Mouse (Mus musculus) midbrain, postnatal 0 days (tissue): ENCODE measurements at regions not wholly inside any gene's neighbourhood (a gene's known extent, or its start where the extent isn't known, plus 50 kb on each side); places are given as distances from the start of the nearest gene placed in this dataset.

Experiments used
- ATAC-seq: fragments of 200-750 bp; cut with Nextera tagmentation; 2 replicates; pipeline ENCODE4 v1.8.0; 2017; ENCODE audit warnings: moderate number of reproducible peaks, mild to moderate bottlenecking, moderate TSS enrichment, moderate library complexity; ENCODE audit not compliant: low FRiP score
- DNase-seq: peaks from one replicate; pipeline ENCODE4 v3.0.0-alpha.2; 2015; ENCODE audit warnings: low spot score
- H3K27ac ChIP-seq: fragments of 300-500 bp; sonication (generic); 2 replicates; pipeline ENCODE4 v1.5.1; 2014; ENCODE audit warnings: low read depth, mild to moderate bottlenecking, low read length, mixed read lengths
- H3K27me3 ChIP-seq: fragments of 300-500 bp; sonication (generic); 2 replicates; pipeline ENCODE4 v1.6.1; 2014; ENCODE audit warnings: low read length, control low read depth, mixed read lengths; ENCODE audit not compliant: insufficient read depth
- H3K36me3 ChIP-seq: fragments of 300-500 bp; sonication (generic); 2 replicates; pipeline ENCODE4 v1.6.1; 2014; ENCODE audit warnings: low read length, control low read depth, mixed read lengths; ENCODE audit not compliant: insufficient read depth
- H3K4me1 ChIP-seq: fragments of 300-500 bp; sonication (generic); 2 replicates; pipeline ENCODE4 v1.6.1; 2014; ENCODE audit warnings: mild to moderate bottlenecking, control low read depth, antibody characterized with exemption, low read length, mixed read lengths; ENCODE audit not compliant: insufficient read depth
- H3K4me2 ChIP-seq: fragments of 300-500 bp; sonication (generic); 2 replicates; pipeline ENCODE4 v1.6.1; 2014; ENCODE audit warnings: low read depth, mild to moderate bottlenecking, low read length, mixed read lengths; ENCODE audit not compliant: poor library complexity, severe bottlenecking
- H3K4me3 ChIP-seq: fragments of 300-500 bp; sonication (generic); 2 replicates; pipeline ENCODE4 v1.5.1; 2014; ENCODE audit warnings: low read depth, mild to moderate bottlenecking, low read length, moderate library complexity
- H3K9ac ChIP-seq: fragments of 300-500 bp; sonication (generic); replicated peaks from 2 replicates; pipeline ENCODE4 v1.6.1; 2014; ENCODE audit warnings: mild to moderate bottlenecking, low read length, moderate library complexity, mixed read lengths; ENCODE audit not compliant: poor library complexity, severe bottlenecking
- H3K9me3 ChIP-seq: fragments of 300-500 bp; sonication (generic); 2 replicates; pipeline ENCODE4 v1.6.1; 2016; ENCODE audit warnings: low read length, control low read depth
- CTCF ChIP-seq: IDR thresholded peaks from 2 replicates; pipeline ENCODE4 v1.5.1; 2016; ENCODE audit warnings: antibody characterized with exemption, mild to moderate bottlenecking
- WGBS: fragments of 180-500 bp; shearing (Covaris S2); extraction: QIAGEN DNeasy Blood & Tissue Kit; methylation state at CpG from one replicate; pipeline ENCODE4 v1.1.7; 2014; 5-methylcytosine and 5-hydroxymethylcytosine counted together

DNA sequence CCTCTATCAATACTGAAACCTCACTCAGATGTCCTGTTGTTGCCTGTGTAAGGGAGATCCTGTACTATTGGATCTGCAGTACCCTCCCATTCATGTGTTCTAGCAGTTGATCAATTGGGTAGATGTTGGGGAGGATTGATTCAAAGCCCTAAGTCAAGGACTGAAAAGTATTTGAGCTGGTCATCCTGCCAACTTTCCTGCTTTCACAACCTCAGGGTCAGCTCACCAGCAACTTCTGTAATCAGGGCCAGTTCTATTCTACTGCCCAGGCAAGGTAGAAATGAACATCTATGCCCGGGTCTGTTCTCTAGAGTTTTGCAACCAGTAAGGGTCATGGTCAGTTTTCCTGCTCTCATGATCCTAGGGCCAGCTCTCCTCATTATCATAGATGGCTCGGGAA, 275.0 kb upstream of the Fam174a start:
- no peak for ATAC-seq
- WGBS, result 94% methylated on average over 2 of the region's 2 CpGs

DNA sequence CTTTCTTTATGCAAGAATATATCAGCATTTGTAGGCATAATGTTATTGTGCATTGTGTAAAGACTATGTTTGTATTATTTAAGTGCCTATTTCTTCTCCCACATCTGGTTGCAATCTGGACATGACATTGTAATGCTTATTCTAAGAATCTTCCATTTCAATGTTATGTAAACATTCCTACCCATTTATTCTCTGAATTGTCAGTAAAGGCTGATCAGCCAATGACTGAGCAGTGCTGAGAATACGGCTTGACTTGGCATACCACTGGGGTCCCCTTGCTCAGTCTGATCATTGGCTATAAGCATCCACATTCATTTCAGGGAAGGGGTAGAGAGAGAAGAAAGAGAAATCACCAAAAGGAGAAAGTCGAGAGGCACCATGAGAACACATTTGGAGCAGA, 273.1 kb upstream of the Fam174a start:
- ATAC-seq (no peak), DNase-seq (no peak)
- Histone ChIP-seq H3K27me3 (no peaks in the 10 kb centered on the region), H3K9ac (no peak overlapping the region), H3K9me3 (no peaks in the 10 kb centered on the region), H3K4me3 (no peak overlapping the region), H3K27ac (no peak overlapping the region), H3K36me3 (no peaks in the 10 kb centered on the region), H3K4me1 (no peaks in the 10 kb centered on the region), H3K4me2 (no peak overlapping the region)
- WGBS, result 73% methylated on average over 2 of the region's 2 CpGs
- no peak for TF ChIP-seq CTCF

More for the DNA sequence above, 275.0 kb upstream of the Fam174a start:
- H3K9me3 ChIP-seq, result no peaks in the 10 kb centered on the region
- TF ChIP-seq CTCF, result no peak
- no peak overlapping the region for H3K9ac ChIP-seq
- no peak overlapping the region for H3K4me3 ChIP-seq
- H3K27ac ChIP-seq, result no peak overlapping the region
- H3K36me3 ChIP-seq, result no peaks in the 10 kb centered on the region
- no peaks in the 10 kb centered on the region for H3K4me1 ChIP-seq
- H3K4me2 ChIP-seq, result no peak overlapping the region
- H3K27me3 ChIP-seq, result no peaks in the 10 kb centered on the region
- DNase-seq, result no peak

DNA sequence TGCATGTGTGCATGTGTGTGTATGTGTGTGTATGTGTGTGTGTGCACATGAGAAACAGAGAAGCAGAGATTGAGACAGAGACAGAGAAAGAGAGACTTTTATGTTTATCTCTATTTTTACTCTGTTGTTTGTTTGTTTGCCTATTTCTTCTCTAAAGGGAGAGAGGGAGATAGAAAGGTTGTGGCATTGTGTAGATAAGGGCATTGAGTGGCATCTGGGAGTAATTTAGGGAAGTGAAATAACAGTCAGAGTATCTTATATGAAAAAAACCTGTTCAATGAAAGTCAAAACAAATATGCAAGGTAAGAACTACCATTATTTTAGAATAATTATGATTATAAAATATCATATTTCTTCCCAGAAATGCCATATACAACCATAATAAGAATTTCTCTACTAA, 270.1 kb upstream of the Fam174a start:
- Histone ChIP-seq H3K27me3 (no peaks in the 10 kb centered on the region), H3K9ac (no peak overlapping the region), H3K27ac (no peak overlapping the region), H3K36me3 (no peaks in the 10 kb centered on the region), H3K4me2 (no peak overlapping the region), H3K4me1 (no peaks in the 10 kb centered on the region), H3K4me3 (no peak overlapping the region), H3K9me3 (no peaks in the 10 kb centered on the region)
- DNase-seq (no peak), ATAC-seq (no peak)
- no peak for TF ChIP-seq CTCF

DNA sequence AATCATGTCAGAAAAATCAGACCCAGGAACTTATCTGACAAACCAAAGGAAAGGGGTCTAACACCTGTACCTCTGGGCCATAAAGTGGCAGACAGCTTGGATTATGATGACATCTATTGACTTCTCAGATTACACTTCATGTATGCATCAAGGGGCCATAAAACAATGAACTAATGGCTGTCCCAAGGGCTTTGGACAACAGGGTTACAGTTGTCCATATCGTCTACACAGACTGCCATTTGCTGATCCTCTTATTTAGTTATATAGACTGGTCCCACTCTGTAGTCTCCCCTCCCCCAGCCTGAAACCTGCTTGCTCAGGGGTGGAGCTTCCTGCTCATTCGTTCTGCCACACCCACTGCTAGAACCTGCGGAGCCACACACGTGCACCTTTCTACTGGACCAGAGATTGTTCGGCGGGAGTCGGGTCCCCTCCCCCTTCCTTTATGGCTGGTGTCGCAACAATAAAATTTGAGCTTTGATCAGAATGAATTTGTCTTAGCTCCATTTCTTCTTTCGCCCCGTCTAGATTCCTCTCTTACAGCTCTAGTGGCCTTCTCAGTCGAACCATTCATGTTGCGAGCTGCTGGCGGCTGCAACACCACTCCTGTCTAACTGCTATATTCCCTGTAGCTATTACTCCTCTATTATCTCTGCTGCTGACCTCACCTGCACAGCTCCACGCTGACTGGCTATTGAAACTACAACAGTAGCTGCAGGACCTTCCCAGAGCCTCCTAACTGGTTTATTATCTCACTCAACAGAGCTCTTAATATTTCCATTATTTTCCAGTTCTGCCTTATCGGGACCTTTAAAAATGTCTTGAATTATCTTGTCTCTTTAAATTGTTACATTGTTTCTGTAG, 248.9 kb upstream of the Fam174a start:
- Histone ChIP-seq H3K4me2 (no peak overlapping the region), H3K4me3 (no peak overlapping the region), H3K27ac (no peak overlapping the region), H3K9ac (no peak overlapping the region), H3K27me3 (no peaks in the 10 kb centered on the region), H3K36me3 (no peaks in the 10 kb centered on the region), H3K4me1 (no peaks in the 10 kb centered on the region), H3K9me3 (no peaks in the 10 kb centered on the region)
- TF ChIP-seq CTCF, result no peak
- ATAC-seq (no peak), DNase-seq (no peak)
- 85% methylated on average over 8 of the region's 15 CpGs for WGBS

DNA sequence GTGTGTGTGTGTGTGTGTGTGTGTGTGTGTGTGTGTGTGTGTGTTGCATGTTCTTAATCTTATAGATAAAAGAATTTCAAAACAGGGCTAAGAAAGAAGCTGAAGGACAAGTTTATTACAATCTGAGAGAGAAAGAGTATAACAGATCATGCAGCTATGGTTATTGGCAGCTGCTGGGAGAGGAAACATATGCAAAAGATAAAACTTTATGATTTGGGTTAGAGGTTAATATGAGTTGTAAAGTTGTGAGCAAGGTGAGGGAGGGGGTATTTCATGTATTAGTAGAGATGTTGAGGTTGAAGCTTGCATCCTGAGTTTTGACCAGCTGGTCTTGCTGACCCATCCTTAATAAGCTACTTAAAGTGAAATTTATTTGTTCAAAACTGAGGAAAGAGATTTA, 247.8 kb upstream of the Fam174a start:
- no peak for ATAC-seq
- H3K36me3 ChIP-seq, result no peaks in the 10 kb centered on the region
- no peak overlapping the region for H3K4me3 ChIP-seq
- H3K27ac ChIP-seq, result no peak overlapping the region
- H3K4me1 ChIP-seq, result no peaks in the 10 kb centered on the region
- H3K9me3 ChIP-seq, result no peaks in the 10 kb centered on the region
- DNase-seq, result no peak
- TF ChIP-seq CTCF, result no peak
- no peak overlapping the region for H3K4me2 ChIP-seq
- no peaks in the 10 kb centered on the region for H3K27me3 ChIP-seq
- no peak overlapping the region for H3K9ac ChIP-seq

DNA sequence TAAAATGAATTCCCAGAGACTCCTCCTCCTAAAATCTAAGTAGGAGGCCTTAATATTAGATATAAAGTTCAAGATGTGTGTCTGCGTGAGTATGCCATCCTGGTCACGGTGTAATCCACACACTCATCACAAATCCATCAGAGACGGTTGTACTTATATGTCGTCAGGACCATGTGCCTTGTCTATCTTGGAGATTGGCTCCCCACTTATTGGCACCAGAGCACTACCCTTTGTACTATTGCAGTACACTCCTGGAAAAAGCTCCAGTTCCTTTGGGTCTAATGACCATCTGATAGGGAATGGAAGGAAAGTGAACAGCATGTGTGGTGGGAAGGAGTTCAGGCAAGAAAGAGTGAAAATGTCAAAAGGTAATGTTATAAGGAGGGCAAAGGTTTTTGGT, 247.4 kb upstream of the Fam174a start:
- no peaks in the 10 kb centered on the region for H3K27me3 ChIP-seq
- DNase-seq (no peak), ATAC-seq (no peak)
- H3K36me3 ChIP-seq, result no peaks in the 10 kb centered on the region
- WGBS, result 93% methylated on average over 4 of the region's 4 CpGs
- no peak overlapping the region for H3K27ac ChIP-seq
- H3K9ac ChIP-seq, result no peak overlapping the region
- no peak for TF ChIP-seq CTCF
- no peaks in the 10 kb centered on the region for H3K4me1 ChIP-seq
- H3K4me3 ChIP-seq, result no peak overlapping the region
- no peak overlapping the region for H3K4me2 ChIP-seq
- no peaks in the 10 kb centered on the region for H3K9me3 ChIP-seq
